Mouse (Mus musculus) heart, adult 2 months (tissue): Measurements from ENCODE around the gene Hmg20a. TPM values are rescaled to one million over a fixed set of nuclear protein-coding genes. Genes with fewer than 3 reads are reported as not detected.

Experiments used
- DNase-seq, 2 experiments: peaks; one replicate each; pipeline ENCODE4 v3.0.0; 2021
- H3K27ac ChIP-seq: fragments of 200-600 bp; 2 replicates; pipeline ENCODE4 v1.8.1; 2022
- H3K27me3 ChIP-seq: fragments of 200-500 bp; 2 replicates; pipeline ENCODE4 v1.6.1; 2012; ENCODE audit warnings: mild to moderate bottlenecking, low read length, inconsistent platforms, mixed read lengths; ENCODE audit not compliant: control insufficient read depth, insufficient read depth
- H3K36me3 ChIP-seq: fragments of 200-500 bp; 2 replicates; pipeline ENCODE4 v1.6.1; 2012; ENCODE audit warnings: low read length, inconsistent platforms; ENCODE audit not compliant: control insufficient read depth, insufficient read depth
- H3K4me1 ChIP-seq: fragments of 200-500 bp; 2 replicates; pipeline ENCODE4 v1.6.1; 2011; ENCODE audit warnings: low read length; ENCODE audit not compliant: control insufficient read depth, insufficient read depth
- H3K4me3 ChIP-seq: fragments of 200-600 bp; 2 replicates; pipeline ENCODE4 v1.8.1; 2022
- H3K79me2 ChIP-seq: fragments of 200-500 bp; replicated peaks from 2 replicates; pipeline ENCODE4 v1.6.1; 2012; ENCODE audit warnings: mild to moderate bottlenecking, inconsistent platforms, low read length, moderate library complexity, mixed read lengths; ENCODE audit not compliant: control insufficient read depth, insufficient read depth
- H3K9ac ChIP-seq: fragments of 200-500 bp; 2 replicates; pipeline ENCODE4 v1.6.1; 2012; ENCODE audit warnings: low read depth, mild to moderate bottlenecking, control low read depth, inconsistent platforms, low read length, mixed read lengths
- CTCF ChIP-seq: fragments of 200-600 bp; IDR thresholded peaks from 2 replicates; pipeline ENCODE4 v1.8.1; 2022; ENCODE audit warnings: antibody characterized with exemption, mild to moderate bottlenecking, moderate library complexity
- EP300 ChIP-seq: fragments of 200-500 bp; IDR thresholded peaks from 2 replicates; pipeline ENCODE4 v1.6.1; 2011; ENCODE audit warnings: low read depth, low read length, control low read depth; ENCODE audit not compliant: insufficient read depth
- POLR2A ChIP-seq: fragments of 200-500 bp; IDR thresholded peaks from 2 replicates; pipeline ENCODE4 v1.6.1; 2011; ENCODE audit warnings: mild to moderate bottlenecking, low read depth, low read length, control low read depth; ENCODE audit not compliant: insufficient read depth
- WGBS: fragments of 180-500 bp; shearing (Covaris S2); methylation state at CpG from one replicate; pipeline ENCODE4 v1.1.7; 2018; 5-methylcytosine and 5-hydroxymethylcytosine counted together
- intact Hi-C: fragments of 180-260 bp; cut with DNase I; formaldehyde crosslinking; loops from one replicate; pipeline ENCODE4 v1.15.1; 2025
- polyA plus RNA-seq: library from polyadenylated mRNA; depleted of rRNA; stranded (reverse); fragments of >200 nt; gene quantifications from 2 replicates; pipeline ENCODE4 v1.2.3, GENCODE M21; 2012
- total RNA-seq, 2 experiments: library from RNA; stranded (reverse); gene quantifications; 2 replicates each; pipeline ENCODE4 v1.2.3; 2021

Gene Hmg20a
- total and polyA plus RNA-seq, 3 experiments: 18.0 to 19.4 (median 18.6) TPM

- Histone ChIP-seq H3K36me3 (peaks cover 3% of the 10 kb centered on the region), H3K27ac (no peak overlapping the region), H3K4me1 (peaks cover 1% of the 10 kb centered on the region), H3K4me3 (no peak overlapping the region), H3K9ac (no peak overlapping the region), H3K27me3 (no peaks in the 10 kb centered on the region), H3K79me2 (no peaks in the 10 kb centered on the region)
- WGBS: 75% methylated on average over 5 of the region's 5 CpGs
- DNase-seq: no peak
- intact Hi-C loops: no loop called here
- TF ChIP-seq EP300: no peak
- no peak for TF ChIP-seq CTCF
- TF ChIP-seq POLR2A: no peak
Measured at GRCm38 (mm10) chr9:56478975-56479647, 60.7 kb downstream of the Hmg20a start.

- H3K36me3 ChIP-seq: peaks cover 3% of the 10 kb centered on the region
Measured at GRCm38 (mm10) chr9:56482623-56483022, 64.2 kb downstream of the Hmg20a start.

GRCm38 (mm10) chr9:56485423-56485822, 67.0 kb downstream of the Hmg20a start:
- no peak overlapping the region for H3K27ac ChIP-seq
- H3K4me1 ChIP-seq: no peaks in the 10 kb centered on the region
- TF ChIP-seq EP300 (no peak), CTCF (no peak), POLR2A (no peak)
- H3K9ac ChIP-seq: no peak overlapping the region
- H3K27me3 ChIP-seq: no peaks in the 10 kb centered on the region
- intact Hi-C loops: no loop called here
- 97% methylated on average over 1 of the region's 1 CpGs for WGBS
- no peaks in the 10 kb centered on the region for H3K79me2 ChIP-seq
- peaks cover 4% of the 10 kb centered on the region for H3K36me3 ChIP-seq
- H3K4me3 ChIP-seq: no peak overlapping the region
- DNase-seq: no peak

More at GRCm38 (mm10) chr9:56482623-56483022, 64.2 kb downstream of the Hmg20a start:
- peaks cover 1% of the 10 kb centered on the region for H3K4me1 ChIP-seq
- 94% methylated on average over 4 of the region's 4 CpGs for WGBS
- H3K27ac ChIP-seq: no peak overlapping the region
- H3K9ac ChIP-seq: no peak overlapping the region
- H3K4me3 ChIP-seq: no peak overlapping the region
- DNase-seq: no peak
- no peaks in the 10 kb centered on the region for H3K79me2 ChIP-seq
- no peak for TF ChIP-seq POLR2A
- no peak for TF ChIP-seq EP300
- TF ChIP-seq CTCF: no peak
- no peaks in the 10 kb centered on the region for H3K27me3 ChIP-seq
- intact Hi-C loops: no loop called here

GRCm38 (mm10) chr9:56486158-56486557, 67.7 kb downstream of the Hmg20a start:
- no peak for DNase-seq
- 82% methylated on average over 3 of the region's 3 CpGs for WGBS

GRCm38 (mm10) chr9:56487651-56488050, 69.2 kb downstream of the Hmg20a start:
- DNase-seq: no peak
- TF ChIP-seq CTCF: no peak
- Histone ChIP-seq H3K79me2 (no peaks in the 10 kb centered on the region), H3K36me3 (peaks cover 3% of the 10 kb centered on the region; the same call in 1 of the 2 replicates), H3K9ac (no peak overlapping the region), H3K4me1 (no peaks in the 10 kb centered on the region), H3K27ac (no peak overlapping the region), H3K27me3 (no peaks in the 10 kb centered on the region), H3K4me3 (no peak overlapping the region)
- WGBS: 94% methylated on average over 3 of the region's 3 CpGs
- intact Hi-C loops: no loop called here

More at GRCm38 (mm10) chr9:56486158-56486557, 67.7 kb downstream of the Hmg20a start:
- no peak for TF ChIP-seq CTCF
- no peak for TF ChIP-seq EP300
- no peak for TF ChIP-seq POLR2A
- H3K27me3 ChIP-seq: no peaks in the 10 kb centered on the region
- intact Hi-C loops: no loop called here
- H3K79me2 ChIP-seq: no peaks in the 10 kb centered on the region
- H3K36me3 ChIP-seq: peaks cover 6% of the 10 kb centered on the region
- H3K4me1 ChIP-seq: no peaks in the 10 kb centered on the region
- H3K27ac ChIP-seq: no peak overlapping the region
- H3K9ac ChIP-seq: no peak overlapping the region
- H3K4me3 ChIP-seq: no peak overlapping the region

- no peak overlapping the region for H3K27ac ChIP-seq
- no peak overlapping the region for H3K4me3 ChIP-seq
- intact Hi-C loops: no loop called here
- WGBS: 81% methylated on average over 3 of the region's 3 CpGs
- H3K79me2 ChIP-seq: no peaks in the 10 kb centered on the region
- peaks cover 13% of the 10 kb centered on the region for H3K4me1 ChIP-seq
- peaks cover 14% of the 10 kb centered on the region for H3K36me3 ChIP-seq
- no peak overlapping the region for H3K9ac ChIP-seq
- no peaks in the 10 kb centered on the region for H3K27me3 ChIP-seq
- TF ChIP-seq CTCF: no peak
- TF ChIP-seq EP300: no peak
- no peak for TF ChIP-seq POLR2A
- no peak for DNase-seq
Measured at GRCm38 (mm10) chr9:56492391-56492790, 74.0 kb downstream of the Hmg20a start.
